Mouse (Mus musculus) liver, embryonic 14.5 days (tissue): ENCODE measurements at regions not wholly inside any gene's neighbourhood (a gene's known extent, or its start where the extent isn't known, plus 50 kb on each side); places are given as distances from the start of the nearest gene placed in this dataset.

Experiments
- ATAC-seq: fragments of 200-750 bp; cut with Nextera tagmentation; 2 replicates; pipeline ENCODE4 v1.8.0; 2017; ENCODE audit warnings: moderate number of reproducible peaks, mild to moderate bottlenecking, moderate library complexity; ENCODE audit not compliant: insufficient read depth
- DNase-seq, 3 experiments: peaks; one replicate each; pipeline ENCODE4 v3.0.0-alpha.2; 2012 to 2013; ENCODE audit warnings: low read depth in 3 of 3, low spot score in 3 of 3
- H3K27ac ChIP-seq: fragments of 300-500 bp; sonication (generic); 2 replicates; pipeline ENCODE4 v1.5.1; 2014; ENCODE audit warnings: moderate library complexity, mild to moderate bottlenecking, control low read depth, inconsistent platforms
- H3K27me3 ChIP-seq: fragments of 300-500 bp; sonication (generic); 2 replicates; pipeline ENCODE4 v1.6.1; 2014; ENCODE audit warnings: mild to moderate bottlenecking, low read length, moderate library complexity; ENCODE audit not compliant: control insufficient read depth, insufficient read depth
- H3K36me3 ChIP-seq: fragments of 300-500 bp; sonication (generic); replicated peaks from 2 replicates; pipeline ENCODE4 v1.6.1; 2014; ENCODE audit warnings: low read depth; ENCODE audit not compliant: control insufficient read depth, insufficient read depth
- H3K4me1 ChIP-seq, 2 experiments: fragments of 200-500 bp in 1 of 2; fragments of 300-500 bp in 1 of 2; sonication (generic) in 1 of 2; replicated peaks; 2 replicates each; pipeline ENCODE4 v1.6.1; 2012 to 2014; ENCODE audit warnings: antibody characterized with exemption in 1 of 2, inconsistent platforms in 1 of 2, low read length in 1 of 2; ENCODE audit not compliant: control insufficient read depth in 2 of 2, insufficient read depth in 2 of 2
- H3K4me2 ChIP-seq: fragments of 300-500 bp; sonication (generic); 2 replicates; pipeline ENCODE4 v1.6.1; 2014; ENCODE audit warnings: low read depth, mild to moderate bottlenecking, control low read depth, moderate library complexity
- H3K4me3 ChIP-seq, 2 experiments: fragments of 200-500 bp in 1 of 2; fragments of 300-500 bp in 1 of 2; sonication (generic) in 1 of 2; 2 replicates each; pipeline ENCODE4 v1.5.1; 2012 to 2014; ENCODE audit warnings: low read depth in 2 of 2, low read length in 2 of 2, mild to moderate bottlenecking in 2 of 2, control low read depth in 1 of 2, inconsistent platforms in 1 of 2, moderate library complexity in 1 of 2; ENCODE audit not compliant: insufficient read depth in 1 of 2
- H3K9ac ChIP-seq: fragments of 300-500 bp; sonication (generic); replicated peaks from 2 replicates; pipeline ENCODE4 v1.6.1; 2014; ENCODE audit warnings: mild to moderate bottlenecking, control low read depth, moderate library complexity
- H3K9me3 ChIP-seq: fragments of 300-500 bp; sonication (generic); 2 replicates; pipeline ENCODE4 v1.6.1; 2016; ENCODE audit warnings: low read length, mixed read lengths; ENCODE audit not compliant: control insufficient read depth
- CTCF ChIP-seq: IDR thresholded peaks from 2 replicates; pipeline ENCODE4 v1.5.1; 2016; ENCODE audit warnings: antibody characterized with exemption, low read depth, control low read depth
- EP300 ChIP-seq: IDR thresholded peaks from 2 replicates; pipeline ENCODE4 v1.6.1; 2016; ENCODE audit warnings: antibody characterized with exemption, low read depth
- WGBS: fragments of 180-500 bp; shearing (Covaris S2); extraction: QIAGEN DNeasy Blood & Tissue Kit; methylation state at CpG from one replicate; pipeline ENCODE4 v1.1.7; 2014; ENCODE audit not compliant: insufficient replicate concordance; 5-methylcytosine and 5-hydroxymethylcytosine counted together

DNA sequence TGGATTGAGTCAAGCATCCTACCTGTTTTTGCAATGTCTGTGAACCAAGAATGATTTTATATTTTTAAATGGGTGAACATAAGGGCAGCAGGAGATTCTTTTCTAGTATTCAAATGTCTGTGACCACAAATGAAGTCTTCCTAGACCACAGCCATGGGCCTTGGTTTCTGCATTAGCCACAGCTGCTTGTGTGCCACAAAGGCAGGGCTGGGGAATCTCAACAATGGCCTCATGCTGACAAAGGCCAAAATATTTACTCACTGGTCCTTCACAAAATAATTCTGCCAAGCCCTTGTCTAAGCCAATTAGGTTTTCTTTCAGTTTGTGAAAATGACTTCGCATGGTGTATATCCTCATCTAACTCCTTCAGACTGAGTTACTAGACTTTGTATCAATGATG lies 162.7 kb upstream of the Ppargc1a start:
- Histone ChIP-seq H3K4me3 (no peak overlapping the region), H3K27me3 (no peaks in the 10 kb centered on the region), H3K4me1 (no peaks in the 10 kb centered on the region), H3K9ac (no peak overlapping the region), H3K4me2 (no peak overlapping the region), H3K9me3 (no peaks in the 10 kb centered on the region), H3K36me3 (no peaks in the 10 kb centered on the region), H3K27ac (no peak overlapping the region)
- DNase-seq, result no peak
- ATAC-seq, result no peak
- WGBS, result 61% methylated on average over 1 of the region's 1 CpGs
- TF ChIP-seq CTCF (no peak), EP300 (no peak)

DNA sequence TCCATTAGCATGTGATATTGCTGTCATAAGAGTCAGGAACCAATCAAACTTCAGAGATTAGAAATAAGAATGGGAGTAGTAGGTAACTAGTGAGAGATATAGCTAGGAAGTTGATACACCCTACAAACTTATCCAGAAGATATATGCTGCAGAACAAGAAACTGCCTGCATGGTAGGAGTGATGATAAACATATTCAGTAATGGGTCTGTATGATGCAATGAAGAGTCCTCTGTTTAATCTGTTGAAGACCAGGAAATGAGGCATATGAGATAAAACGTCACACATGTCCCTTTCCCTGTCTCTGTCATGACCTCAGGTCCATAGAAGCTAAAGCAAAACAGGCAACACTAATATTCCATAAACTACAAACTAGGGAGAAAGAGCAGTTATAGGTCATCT lies 162.2 kb upstream of the Ppargc1a start:
- Histone ChIP-seq H3K4me1 (no peaks in the 10 kb centered on the region), H3K27ac (no peak overlapping the region), H3K27me3 (no peaks in the 10 kb centered on the region), H3K4me2 (no peak overlapping the region), H3K4me3 (no peak overlapping the region), H3K9ac (no peak overlapping the region), H3K9me3 (no peaks in the 10 kb centered on the region), H3K36me3 (no peaks in the 10 kb centered on the region)
- 26% methylated on average over 1 of the region's 1 CpGs for WGBS
- ATAC-seq, result no peak
- TF ChIP-seq CTCF, result no peak
- no peak for TF ChIP-seq EP300
- no peak for DNase-seq

DNA sequence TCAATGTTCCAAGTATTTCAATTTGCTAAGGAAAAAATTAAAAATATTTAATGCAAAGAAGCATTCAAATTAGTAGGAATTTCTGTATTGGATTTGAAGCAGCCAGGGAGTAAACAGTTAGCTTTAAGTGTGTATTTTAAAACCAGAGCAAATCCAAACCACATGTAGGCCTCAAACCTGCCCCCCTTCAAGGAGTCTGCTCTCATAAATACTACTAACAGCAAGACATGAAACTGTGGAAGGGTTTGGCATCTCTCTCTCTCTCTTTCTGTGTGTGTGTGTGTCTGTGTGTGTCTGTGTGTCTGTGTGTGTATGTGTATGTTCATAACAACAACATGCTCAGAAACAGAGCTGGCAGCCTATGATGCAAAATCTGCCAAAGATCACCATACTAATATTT lies 159.2 kb upstream of the Ppargc1a start:
- H3K4me2 ChIP-seq, result no peak overlapping the region
- H3K27me3 ChIP-seq, result no peaks in the 10 kb centered on the region
- no peak overlapping the region for H3K27ac ChIP-seq
- TF ChIP-seq EP300, result no peak
- no peak for TF ChIP-seq CTCF
- no peaks in the 10 kb centered on the region for H3K4me1 ChIP-seq
- DNase-seq (no peak), ATAC-seq (no peak)
- no peak overlapping the region for H3K4me3 ChIP-seq
- no peaks in the 10 kb centered on the region for H3K9me3 ChIP-seq
- no peaks in the 10 kb centered on the region for H3K36me3 ChIP-seq
- no peak overlapping the region for H3K9ac ChIP-seq

DNA sequence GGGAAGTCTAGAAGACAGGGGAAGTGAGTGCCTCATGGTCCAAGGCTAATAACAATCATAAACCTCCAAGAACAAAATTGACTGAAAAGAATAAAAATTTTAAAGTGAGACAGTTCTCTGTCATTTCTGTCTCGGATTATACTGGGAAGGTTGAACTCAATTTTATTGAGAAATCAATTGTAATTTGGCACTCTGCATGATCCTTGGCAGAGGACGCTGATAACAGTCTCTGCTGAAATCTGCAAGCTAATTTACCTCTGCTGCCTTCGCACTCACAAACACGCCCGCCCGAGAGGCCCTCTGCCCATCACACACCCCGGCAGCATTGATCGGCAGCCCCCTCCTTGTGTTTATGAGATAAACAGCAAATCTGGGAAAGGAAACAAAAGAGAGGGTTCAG lies 151.4 kb upstream of the Ppargc1a start:
- Histone ChIP-seq H3K9me3 (no peaks in the 10 kb centered on the region), H3K9ac (no peak overlapping the region), H3K4me3 (no peak overlapping the region), H3K36me3 (no peaks in the 10 kb centered on the region), H3K4me2 (no peak overlapping the region), H3K4me1 (no peaks in the 10 kb centered on the region), H3K27me3 (no peaks in the 10 kb centered on the region), H3K27ac (no peak overlapping the region)
- 69% methylated on average over 8 of the region's 8 CpGs for WGBS
- TF ChIP-seq CTCF (no peak), EP300 (no peak)
- ATAC-seq (no peak), DNase-seq (no peak)

DNA sequence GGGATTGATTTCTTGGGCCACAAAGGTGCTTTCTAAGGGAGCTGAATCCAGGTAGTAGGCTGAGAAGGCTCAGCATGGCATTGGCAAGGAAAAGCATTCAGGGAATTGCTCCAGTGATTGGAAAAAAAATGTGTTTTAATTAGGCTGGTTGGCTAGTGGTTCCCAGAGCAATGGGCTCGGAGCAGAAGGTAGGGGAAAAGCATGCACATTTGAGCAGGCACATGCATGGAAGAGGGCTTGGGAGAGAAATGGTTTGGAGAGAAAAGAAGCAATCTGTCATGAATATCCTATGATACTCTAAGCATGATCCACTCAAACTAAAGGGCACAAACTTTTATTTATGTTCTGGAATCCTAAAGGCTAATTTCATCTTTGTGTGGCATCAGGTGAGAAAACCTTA lies 150.9 kb upstream of the Ppargc1a start:
- no peaks in the 10 kb centered on the region for H3K9me3 ChIP-seq
- H3K27me3 ChIP-seq, result no peaks in the 10 kb centered on the region
- 52% methylated on average over 1 of the region's 1 CpGs for WGBS
- H3K4me1 ChIP-seq, result no peaks in the 10 kb centered on the region
- no peak overlapping the region for H3K4me3 ChIP-seq
- H3K4me2 ChIP-seq, result no peak overlapping the region
- no peak overlapping the region for H3K27ac ChIP-seq
- ATAC-seq (no peak), DNase-seq (no peak)
- no peak overlapping the region for H3K9ac ChIP-seq
- H3K36me3 ChIP-seq, result no peaks in the 10 kb centered on the region
- no peak for TF ChIP-seq EP300
